Comparison of ENCODE assay signal across 16 mouse cellular contexts in genomic region chr8:117344899-117345298, GRCm38 (mm10).
"Had no signal": no experiment of that assay in that cellular context is flagged by ENCODE, and none has a peak within 500 bp of the region (broad histone marks: within the 10 kb centered on the region; RNA-seq: fewer than 3 reads in every experiment).

No protein-coding gene starts in this region.

- H3K36me3 ChIP-seq: kidney, embryonic 15.5 days; limb, embryonic 12.5 days; midbrain, embryonic 15.5 days; neural tube, embryonic 13.5 days had no signal

- H3K4me3 ChIP-seq: kidney, embryonic 15.5 days; limb, embryonic 12.5 days; midbrain, embryonic 15.5 days; neural tube, embryonic 13.5 days had no signal

- H3K9me3 ChIP-seq: kidney, embryonic 15.5 days; limb, embryonic 12.5 days; midbrain, embryonic 15.5 days; neural tube, embryonic 13.5 days had no signal

- H3K27ac ChIP-seq: kidney, embryonic 15.5 days; limb, embryonic 12.5 days; liver, embryonic 14.5 days; midbrain, embryonic 15.5 days; neural tube, embryonic 13.5 days had no signal

- DNase-seq: kidney, adult 18-20 months; kidney, postnatal 25 days; liver; lung, adult 2 months; lung, postnatal 36 days; retina, postnatal 1 day; right cerebral cortex, postnatal 25 days; thymus, adult 18-20 months; thymus, postnatal 36 days had no signal

- ATAC-seq: lung, postnatal 0 days; midbrain, embryonic 15.5 days had no signal

- H3K27me3 ChIP-seq: kidney, embryonic 15.5 days; limb, embryonic 12.5 days; midbrain, embryonic 15.5 days; neural tube, embryonic 13.5 days had no signal

- H3K4me2 ChIP-seq: kidney, embryonic 15.5 days; limb, embryonic 12.5 days; midbrain, embryonic 11.5 days; midbrain, embryonic 15.5 days; neural tube, embryonic 13.5 days had no signal

- H3K9ac ChIP-seq: kidney, embryonic 15.5 days; limb, embryonic 12.5 days; liver, embryonic 14.5 days; midbrain, embryonic 15.5 days; neural tube, embryonic 13.5 days had no signal
